Mouse (Mus musculus) liver, postnatal 0 days (tissue): ENCODE results near the gene Csnk1g2.

Experiments used
- CTCF ChIP-seq: sonication (generic); IDR thresholded peaks from 2 replicates; pipeline ENCODE4 v1.5.1; 2016; ENCODE audit warnings: antibody characterized with exemption, low read depth
- EP300 ChIP-seq: IDR thresholded peaks from 2 replicates; pipeline ENCODE4 v1.6.1; 2016; ENCODE audit warnings: antibody characterized with exemption, low read depth, mild to moderate bottlenecking

DNA sequence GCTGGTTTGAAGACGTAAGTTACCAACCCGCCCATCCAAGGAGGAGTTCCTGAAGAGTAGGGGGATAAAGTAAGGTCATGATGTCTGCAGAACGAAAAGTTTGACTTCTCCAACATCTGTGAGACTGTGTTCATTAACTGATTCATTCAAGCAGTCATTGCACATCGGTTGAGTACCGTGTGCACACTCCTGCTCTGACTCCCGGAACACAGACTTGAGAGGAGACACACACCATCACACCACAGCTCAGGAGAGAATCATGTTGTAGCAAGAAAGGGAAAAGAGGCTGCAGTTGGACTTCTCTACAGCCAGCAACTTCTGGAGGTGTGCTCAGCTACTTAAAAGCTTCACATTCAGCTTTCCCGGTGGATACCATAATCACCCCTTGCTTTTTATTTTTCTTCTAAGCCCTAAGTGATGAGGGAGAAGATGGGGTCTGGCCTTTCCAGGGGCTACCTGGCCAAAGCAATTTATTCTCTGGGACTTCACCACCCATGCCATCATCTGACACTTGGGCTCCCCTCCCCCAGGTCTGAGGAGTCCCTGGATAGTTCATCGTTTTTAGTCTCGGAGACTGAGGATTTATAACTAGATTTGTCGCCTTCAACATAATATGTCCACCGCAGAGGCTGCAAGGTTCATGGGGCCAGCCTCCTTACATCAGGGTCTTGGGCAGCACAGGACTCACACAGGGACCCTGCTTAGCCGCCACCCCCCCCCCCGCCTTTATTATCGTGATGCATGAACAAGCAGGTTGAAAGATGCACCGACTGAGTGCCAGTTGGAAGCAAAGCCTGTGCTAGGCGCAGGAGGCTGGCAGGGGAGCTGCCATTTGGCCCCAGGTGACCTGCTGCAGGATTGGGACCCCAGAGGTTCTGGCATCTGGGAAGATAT is 1.6 kb upstream of the Csnk1g2 start:
- TF ChIP-seq CTCF (no peak), EP300 (no peak)
